Mouse (Mus musculus) telencephalon, adult 2 months (tissue): ENCODE data around the gene Baiap2l1.

Experiments used
- DNase-seq: peaks from one replicate; pipeline ENCODE4 v3.0.0-alpha.2; 2011; ENCODE audit warnings: low read depth, low spot score

Baiap2l1 gene

GRCm38 (mm10) chr5:144258131-144258611, 99.7 kb downstream of the Baiap2l1 start:
- DNase-seq: peak; percentile 39

GRCm38 (mm10) chr5:144257451-144258110, 100.3 kb downstream of the Baiap2l1 start:
- DNase-seq: no peak

- DNase-seq: no peak
Observed at GRCm38 (mm10) chr5:144256888-144257287, 101.0 kb downstream of the Baiap2l1 start.

- no peak for DNase-seq
Observed at GRCm38 (mm10) chr5:144256541-144256870, 101.4 kb downstream of the Baiap2l1 start.

GRCm38 (mm10) chr5:144255632-144256540, 102.0 kb downstream of the Baiap2l1 start:
- peak; percentile 32 for DNase-seq

GRCm38 (mm10) chr5:144254811-144255631, 102.9 kb downstream of the Baiap2l1 start:
- peak; percentile 62 for DNase-seq

- no peak for DNase-seq
Observed at GRCm38 (mm10) chr5:144254122-144254810, 103.6 kb downstream of the Baiap2l1 start.

GRCm38 (mm10) chr5:144253212-144253611, 104.7 kb downstream of the Baiap2l1 start:
- no peak for DNase-seq

GRCm38 (mm10) chr5:144251876-144252577, 105.9 kb downstream of the Baiap2l1 start:
- no peak for DNase-seq

- no peak for DNase-seq
Observed at GRCm38 (mm10) chr5:144249871-144250270, 108.0 kb downstream of the Baiap2l1 start.

GRCm38 (mm10) chr5:144247906-144248585, 109.9 kb downstream of the Baiap2l1 start:
- DNase-seq: no peak

- no peak for DNase-seq
Observed at GRCm38 (mm10) chr5:144247307-144247706, 110.6 kb downstream of the Baiap2l1 start.

GRCm38 (mm10) chr5:144246669-144247068, 111.2 kb downstream of the Baiap2l1 start:
- DNase-seq: no peak

- DNase-seq: no peak
Observed at GRCm38 (mm10) chr5:144245592-144245991, 112.3 kb downstream of the Baiap2l1 start.

GRCm38 (mm10) chr5:144243901-144244487, 113.9 kb downstream of the Baiap2l1 start, which contains the start of gene Bri3:
Gene Bri3 (plus strand): TSS chr5:144244437.
- no peak for DNase-seq

- DNase-seq: no peak
Observed at GRCm38 (mm10) chr5:144238969-144239368, 118.9 kb downstream of the Baiap2l1 start.

GRCm38 (mm10) chr5:144234714-144235113, 123.2 kb downstream of the Baiap2l1 start:
- no peak for DNase-seq

GRCm38 (mm10) chr5:144234222-144234621, 123.7 kb downstream of the Baiap2l1 start:
- DNase-seq: no peak

GRCm38 (mm10) chr5:144232531-144232930, 125.4 kb downstream of the Baiap2l1 start:
- no peak for DNase-seq

- no peak for DNase-seq
Observed at GRCm38 (mm10) chr5:144231410-144231809, 126.5 kb downstream of the Baiap2l1 start.
